Mouse (Mus musculus): Measurements from ENCODE around the gene Gas2l1.

DNA sequence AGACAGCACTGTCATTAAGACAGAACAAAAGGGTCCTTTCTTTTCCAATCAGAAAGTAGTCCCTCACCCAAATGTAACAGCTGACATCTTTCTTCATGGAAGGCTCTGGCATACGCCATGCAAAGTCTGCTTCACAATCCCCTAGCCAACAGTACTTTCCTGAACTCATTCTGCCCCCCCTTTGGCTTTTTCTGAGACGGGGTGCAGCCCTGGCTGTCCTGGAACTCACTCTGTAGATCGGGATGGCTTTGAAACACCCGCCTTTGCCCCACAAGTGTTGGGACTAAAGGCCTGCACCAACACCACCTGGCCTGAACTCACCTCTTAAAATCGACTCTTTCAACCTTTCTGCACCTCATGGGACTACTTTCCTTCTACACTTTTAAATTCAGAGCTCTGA lies 30.8 kb upstream of the Gas2l1 start:
- TF ChIP-seq CTCF (IDR thresholded peaks at IDR 0.05; ENCODE audit: borderline replicate concordance, extremely low read depth, insufficient read depth, insufficient read length): no peak
- no peak for TF ChIP-seq POLR2A (IDR thresholded peaks at IDR 0.05; ENCODE audit: borderline replicate concordance, extremely low read depth, insufficient read depth, insufficient read length, poor library complexity, severe bottlenecking)

All from brain, embryonic 14.5 days (tissue).